Mouse (Mus musculus) brain, embryonic 14.5 days (tissue): ENCODE measurements around the gene Rpn1.

ENCODE experiments used
- CTCF ChIP-seq: fragments of 200-500 bp; IDR thresholded peaks from 2 replicates; pipeline ENCODE4 v1.5.1; 2012; ENCODE audit warnings: inconsistent platforms, mild to moderate bottlenecking, moderate library complexity, borderline replicate concordance; ENCODE audit not compliant: insufficient read depth, insufficient read length; ENCODE audit errors: extremely low read depth
- POLR2A ChIP-seq: fragments of 200-500 bp; IDR thresholded peaks from 2 replicates; pipeline ENCODE4 v1.6.1; 2012; ENCODE audit warnings: mild to moderate bottlenecking, inconsistent platforms, borderline replicate concordance; ENCODE audit not compliant: poor library complexity, insufficient read depth, insufficient read length, severe bottlenecking; ENCODE audit errors: extremely low read depth

DNA sequence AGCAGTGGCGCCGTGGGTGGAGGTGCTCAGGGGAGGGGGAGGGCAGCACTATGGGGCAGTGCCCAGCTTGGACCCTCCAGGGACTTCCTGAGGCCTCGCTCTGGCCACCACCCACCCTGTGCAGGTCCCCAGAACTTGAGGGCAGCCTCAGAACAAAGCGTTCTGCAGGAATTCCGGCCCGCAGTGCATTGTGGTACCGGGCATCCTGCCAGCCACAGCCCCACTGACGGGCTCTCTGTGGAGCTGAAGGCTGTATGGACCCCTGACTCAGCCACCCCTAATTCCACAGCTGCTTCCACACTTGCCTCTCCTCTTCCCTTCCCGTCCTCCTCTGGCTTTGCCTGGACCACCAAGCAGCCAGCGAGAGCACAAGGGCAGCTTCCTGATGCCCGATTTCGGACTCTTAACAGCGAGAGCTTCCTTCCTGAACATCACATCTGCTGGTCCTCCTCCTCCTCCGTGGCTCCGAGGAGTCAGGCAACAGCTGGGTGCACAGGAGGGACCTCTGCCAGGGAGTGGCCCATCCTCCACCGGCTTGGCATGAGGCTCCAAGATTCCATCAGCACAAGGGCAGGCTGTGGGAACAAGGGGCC lies 63.2 kb downstream of the Rpn1 start:
- TF ChIP-seq POLR2A (no peak), CTCF (no peak)
